Mouse (Mus musculus) heart, embryonic 10.5 days (tissue): ENCODE results near the gene Senp3. TPM values are rescaled to one million over a fixed set of nuclear protein-coding genes. Genes with fewer than 3 reads are reported as not detected.

Source experiments
- DNase-seq: peaks from one replicate; pipeline ENCODE4 v3.0.0-alpha.2; 2017; ENCODE audit warnings: low spot score
- H3K27ac ChIP-seq: fragments of 300-500 bp; sonication (generic); 2 replicates; pipeline ENCODE4 v1.5.1; 2016; ENCODE audit warnings: mild to moderate bottlenecking
- H3K27me3 ChIP-seq: fragments of 300-500 bp; sonication (generic); 2 replicates; pipeline ENCODE4 v1.6.1; 2016; ENCODE audit warnings: mild to moderate bottlenecking; ENCODE audit not compliant: poor library complexity, insufficient read depth, severe bottlenecking
- H3K36me3 ChIP-seq: fragments of 300-500 bp; sonication (generic); 2 replicates; pipeline ENCODE4 v1.6.1; 2016; ENCODE audit warnings: mild to moderate bottlenecking, moderate library complexity
- H3K4me1 ChIP-seq: fragments of 300-500 bp; sonication (generic); 2 replicates; pipeline ENCODE4 v1.6.1; 2016; ENCODE audit warnings: mild to moderate bottlenecking
- H3K4me3 ChIP-seq: fragments of 300-500 bp; sonication (generic); 2 replicates; pipeline ENCODE4 v1.5.1; 2016; ENCODE audit warnings: mild to moderate bottlenecking, moderate library complexity
- H3K9me3 ChIP-seq: fragments of 300-500 bp; sonication (generic); 2 replicates; pipeline ENCODE4 v1.6.1; 2016; ENCODE audit warnings: mild to moderate bottlenecking, moderate library complexity
- WGBS: fragments of 180-500 bp; shearing (Covaris S2); methylation state at CpG from one replicate; pipeline ENCODE4 v1.1.7; 2016; 5-methylcytosine and 5-hydroxymethylcytosine counted together
- polyA plus RNA-seq: library from polyadenylated mRNA; unstranded; fragments of >200 nt; fragmentation: Nextera tagmentation; extraction: Ambion mirVana; gene quantifications from 2 replicates; pipeline ENCODE4 v1.2.1, GENCODE M21; 2016

Senp3 gene
- polyA plus RNA-seq, 1 experiment from 2014 or later, result 108 TPM

- WGBS, result 33% methylated on average over 7 of the region's 7 CpGs
- H3K27ac ChIP-seq, result 0 out of 2 replicates have a peak within 1 kb of the TSS, but pooled peaks have one; percentile 16
- no peak for DNase-seq
- H3K36me3 ChIP-seq, result peaks cover 74% of the 10 kb centered on the region
- no peaks in the 10 kb centered on the region for H3K9me3 ChIP-seq
- peaks cover 31% of the 10 kb centered on the region for H3K4me1 ChIP-seq
- H3K4me3 ChIP-seq, result no peak within 1 kb of the TSS
- no peaks in the 10 kb centered on the region for H3K27me3 ChIP-seq
These were observed 15.8 kb downstream of the Senp3 start, which contains the start of gene Cd68 for GRCm38 (mm10) chr11:69665961-69666664. Gene Cd68 (minus strand): TSS chr11:69666153.

GRCm38 (mm10) chr11:69665457-69665960 lies 16.4 kb downstream of the Senp3 start:
- no peak for DNase-seq
- peaks cover 31% of the 10 kb centered on the region for H3K4me1 ChIP-seq
- H3K4me3 ChIP-seq, result no peak overlapping the region
- H3K36me3 ChIP-seq, result peaks cover 68% of the 10 kb centered on the region
- 0 out of 2 replicates have a peak overlapping the region, but pooled peaks have one; percentile 16 for H3K27ac ChIP-seq
- 80% methylated on average over 9 of the region's 9 CpGs for WGBS
- H3K9me3 ChIP-seq, result no peaks in the 10 kb centered on the region
- H3K27me3 ChIP-seq, result no peaks in the 10 kb centered on the region

- DNase-seq, result no peak
- no peak overlapping the region for H3K4me3 ChIP-seq
- H3K27me3 ChIP-seq, result no peaks in the 10 kb centered on the region
- WGBS, result 92% methylated on average over 7 of the region's 7 CpGs
- no peak overlapping the region for H3K27ac ChIP-seq
- peaks cover 29% of the 10 kb centered on the region for H3K4me1 ChIP-seq
- H3K9me3 ChIP-seq, result no peaks in the 10 kb centered on the region
- H3K36me3 ChIP-seq, result peaks cover 61% of the 10 kb centered on the region
These were observed 17.0 kb downstream of the Senp3 start for GRCm38 (mm10) chr11:69664841-69665240.

- H3K4me1 ChIP-seq, result peaks cover 25% of the 10 kb centered on the region
- 92% methylated on average over 6 of the region's 6 CpGs for WGBS
- no peak overlapping the region for H3K4me3 ChIP-seq
- DNase-seq, result no peak
- H3K9me3 ChIP-seq, result no peaks in the 10 kb centered on the region
- H3K27ac ChIP-seq, result peak overlapping the region; percentile 97; the same call in 1 of the 2 replicates
- peaks cover 57% of the 10 kb centered on the region for H3K36me3 ChIP-seq
- no peaks in the 10 kb centered on the region for H3K27me3 ChIP-seq
These were observed 18.1 kb downstream of the Senp3 start for GRCm38 (mm10) chr11:69663795-69664194.

GRCm38 (mm10) chr11:69662967-69663671 lies 18.8 kb downstream of the Senp3 start:
- Histone ChIP-seq H3K4me3 (peak overlapping the region; percentile 67), H3K9me3 (no peaks in the 10 kb centered on the region), H3K27me3 (no peaks in the 10 kb centered on the region), H3K27ac (peak overlapping the region; percentile 97), H3K4me1 (peaks cover 27% of the 10 kb centered on the region), H3K36me3 (peaks cover 57% of the 10 kb centered on the region)
- DNase-seq, result no peak
- WGBS, result 63% methylated on average over 13 of the region's 13 CpGs

- Histone ChIP-seq H3K27me3 (no peaks in the 10 kb centered on the region), H3K36me3 (peaks cover 57% of the 10 kb centered on the region), H3K4me1 (peaks cover 29% of the 10 kb centered on the region), H3K9me3 (no peaks in the 10 kb centered on the region), H3K4me3 (peak within 1 kb of the TSS; percentile 67), H3K27ac (peak within 1 kb of the TSS; percentile 97)
- under 1% methylated on average over 48 of the region's 48 CpGs for WGBS
- DNase-seq, result peak; percentile 98
These were observed 19.5 kb downstream of the Senp3 start, which contains the start of gene Mpdu1 for GRCm38 (mm10) chr11:69662213-69662966. Gene Mpdu1 (minus strand): TSS chr11:69662642.

- Histone ChIP-seq H3K4me1 (peaks cover 38% of the 10 kb centered on the region), H3K36me3 (peaks cover 60% of the 10 kb centered on the region), H3K27ac (peak overlapping the region; percentile 97), H3K9me3 (no peaks in the 10 kb centered on the region), H3K4me3 (peak overlapping the region; percentile 67), H3K27me3 (no peaks in the 10 kb centered on the region)
- 72% methylated on average over 3 of the region's 3 CpGs for WGBS
- DNase-seq, result no peak
These were observed 20.5 kb downstream of the Senp3 start for GRCm38 (mm10) chr11:69661221-69661881.

- H3K27me3 ChIP-seq, result no peaks in the 10 kb centered on the region
- H3K4me1 ChIP-seq, result peaks cover 46% of the 10 kb centered on the region
- no peak for DNase-seq
- 82% methylated on average over 15 of the region's 15 CpGs for WGBS
- no peak overlapping the region for H3K4me3 ChIP-seq
- H3K27ac ChIP-seq, result peak overlapping the region; percentile 67; the same call in 1 of the 2 replicates
- no peaks in the 10 kb centered on the region for H3K9me3 ChIP-seq
- H3K36me3 ChIP-seq, result peaks cover 58% of the 10 kb centered on the region
These were observed 24.4 kb downstream of the Senp3 start for GRCm38 (mm10) chr11:69657462-69657881.

GRCm38 (mm10) chr11:69656617-69657461 lies 25.0 kb downstream of the Senp3 start:
- peaks cover 46% of the 10 kb centered on the region for H3K4me1 ChIP-seq
- H3K27ac ChIP-seq, result peak overlapping the region; percentile 67; the same call in 1 of the 2 replicates
- no peak for DNase-seq
- WGBS, result 74% methylated on average over 10 of the region's 10 CpGs
- H3K9me3 ChIP-seq, result no peaks in the 10 kb centered on the region
- no peaks in the 10 kb centered on the region for H3K27me3 ChIP-seq
- no peak overlapping the region for H3K4me3 ChIP-seq
- H3K36me3 ChIP-seq, result peaks cover 64% of the 10 kb centered on the region

- H3K27ac ChIP-seq, result no peak overlapping the region
- H3K4me3 ChIP-seq, result no peak overlapping the region
- no peak for DNase-seq
- peaks cover 72% of the 10 kb centered on the region for H3K36me3 ChIP-seq
- H3K9me3 ChIP-seq, result no peaks in the 10 kb centered on the region
- H3K27me3 ChIP-seq, result no peaks in the 10 kb centered on the region
- H3K4me1 ChIP-seq, result peaks cover 38% of the 10 kb centered on the region
- WGBS, result 81% methylated on average over 5 of the region's 5 CpGs
These were observed 25.8 kb downstream of the Senp3 start for GRCm38 (mm10) chr11:69656065-69656455.

GRCm38 (mm10) chr11:69655264-69656064 lies 26.4 kb downstream of the Senp3 start, which contains the start of gene Sox15:
Gene Sox15 (plus strand): TSS chr11:69655314.
- no peaks in the 10 kb centered on the region for H3K9me3 ChIP-seq
- H3K36me3 ChIP-seq, result peaks cover 78% of the 10 kb centered on the region
- H3K4me3 ChIP-seq, result peak within 1 kb of the TSS; percentile 13; the same call in 1 of the 2 replicates
- peaks cover 38% of the 10 kb centered on the region for H3K4me1 ChIP-seq
- H3K27me3 ChIP-seq, result no peaks in the 10 kb centered on the region
- 24% methylated on average over 34 of the region's 34 CpGs for WGBS
- peak; percentile 89 for DNase-seq
- H3K27ac ChIP-seq, result peak within 1 kb of the TSS; percentile 59
